Mouse (Mus musculus): ENCODE measurements around the gene Ehbp1. TPM values are rescaled to one million over a fixed set of nuclear protein-coding genes. Genes with fewer than 3 reads are reported as not detected.

Gene Ehbp1
- polyA plus RNA-seq, 1 experiment, result not detected

DNA sequence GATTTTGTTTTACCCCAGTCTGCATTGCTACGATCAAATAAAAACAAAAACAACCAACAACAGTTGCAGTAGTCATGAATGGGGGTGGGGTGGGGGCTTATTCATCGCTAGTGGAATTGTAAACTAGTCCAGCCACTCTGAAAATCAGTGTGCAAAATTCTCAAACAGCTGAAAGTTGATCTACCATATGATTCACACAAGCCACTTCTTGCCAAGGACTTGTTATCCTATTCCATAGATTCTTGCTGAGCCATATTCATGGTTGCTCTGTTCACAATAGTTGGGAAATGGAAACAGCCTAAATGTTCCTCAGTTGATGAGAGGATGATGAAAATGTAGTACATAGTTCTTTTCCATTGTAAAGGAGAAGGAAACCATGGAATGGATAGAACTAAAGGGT is 24.4 kb upstream of the Ehbp1 start:
- WGBS, result 84% methylated on average over 2 of the region's 2 CpGs
- no peak for TF ChIP-seq POLR2A (IDR thresholded peaks at IDR 0.05; ENCODE audit: insufficient read depth, low read depth, low read length)
- Histone ChIP-seq H3K27ac (ENCODE audit: insufficient read depth, low read depth, low read length) (no peak overlapping the region), H3K4me1 (ENCODE audit: control insufficient read depth, insufficient read depth, low read length) (no peaks in the 10 kb centered on the region), H3K4me3 (ENCODE audit: insufficient read depth, low read depth, low read length) (no peak overlapping the region)

DNA sequence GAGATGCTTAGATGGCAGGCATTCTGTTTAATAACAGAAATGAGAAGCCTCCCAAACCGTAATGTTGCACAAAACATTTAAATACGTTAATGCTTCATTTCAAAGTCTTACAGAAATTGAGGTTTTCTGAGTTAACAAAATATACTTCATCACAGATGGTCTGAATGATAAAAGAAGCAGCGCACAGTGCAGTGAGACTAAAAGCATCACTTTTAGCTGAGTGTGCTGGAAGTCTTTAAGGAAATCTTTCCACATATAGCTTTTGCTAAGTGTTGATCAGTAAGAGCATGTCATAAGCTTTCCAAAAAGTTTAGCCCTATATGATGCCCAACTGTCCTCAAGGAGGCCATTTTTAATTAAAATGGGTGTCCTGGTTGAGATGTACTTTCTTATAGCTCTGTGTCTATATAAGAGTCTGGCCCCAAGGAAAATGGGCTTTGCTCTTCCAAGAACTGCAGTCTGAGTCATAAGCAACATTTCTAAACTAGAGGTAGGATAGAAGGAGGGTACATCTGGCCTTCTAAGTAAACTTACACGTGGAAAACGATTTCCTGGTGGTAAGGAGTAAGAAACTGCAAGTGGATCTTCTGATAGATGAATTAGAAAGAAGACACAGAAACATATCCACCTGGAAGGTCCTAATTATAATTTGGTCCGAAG is 12.0 kb upstream of the Ehbp1 start:
- WGBS, result 86% methylated on average over 6 of the region's 6 CpGs
- no peak for TF ChIP-seq POLR2A (IDR thresholded peaks at IDR 0.05; ENCODE audit: insufficient read depth, low read depth, low read length)
- no peak for TF ChIP-seq CTCF (IDR thresholded peaks at IDR 0.05; ENCODE audit: insufficient read depth, low read depth, low read length)
- H3K27ac ChIP-seq (ENCODE audit: insufficient read depth, low read depth, low read length), result no peak overlapping the region

DNA sequence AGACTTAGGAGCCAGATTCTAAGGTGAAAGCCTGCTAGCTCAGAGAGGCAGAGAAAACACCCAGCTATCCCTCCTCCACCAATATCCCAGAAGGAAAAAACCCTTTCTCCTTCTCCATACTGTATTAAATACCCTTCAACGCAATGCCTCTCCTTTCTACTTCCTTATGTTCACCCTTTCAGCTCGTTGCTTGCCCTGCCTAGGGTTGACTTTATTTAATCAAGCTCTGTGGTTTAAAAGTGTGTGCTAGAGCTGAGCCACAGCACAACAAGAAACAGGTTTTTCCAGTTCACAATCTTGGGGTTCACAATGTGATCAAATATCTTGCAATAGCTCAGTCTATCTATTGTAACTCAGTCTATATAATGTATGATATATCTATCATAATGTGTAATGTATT is 7.9 kb upstream of the Ehbp1 start:
- Histone ChIP-seq H3K27ac (ENCODE audit: insufficient read depth, low read depth, low read length) (no peak overlapping the region), H3K4me3 (ENCODE audit: insufficient read depth, low read depth, low read length) (no peak overlapping the region), H3K4me1 (ENCODE audit: control insufficient read depth, insufficient read depth, low read length) (peaks cover 6% of the 10 kb centered on the region)
- TF ChIP-seq POLR2A (IDR thresholded peaks at IDR 0.05; ENCODE audit: insufficient read depth, low read depth, low read length), result no peak
- no peak for TF ChIP-seq CTCF (IDR thresholded peaks at IDR 0.05; ENCODE audit: insufficient read depth, low read depth, low read length)
- WGBS, result 72% methylated on average over 2 of the region's 2 CpGs

More for the DNA sequence above, 12.0 kb upstream of the Ehbp1 start:
- H3K4me3 ChIP-seq (ENCODE audit: insufficient read depth, low read depth, low read length), result no peak overlapping the region
- no peaks in the 10 kb centered on the region for H3K4me1 ChIP-seq (ENCODE audit: control insufficient read depth, insufficient read depth, low read length)

DNA sequence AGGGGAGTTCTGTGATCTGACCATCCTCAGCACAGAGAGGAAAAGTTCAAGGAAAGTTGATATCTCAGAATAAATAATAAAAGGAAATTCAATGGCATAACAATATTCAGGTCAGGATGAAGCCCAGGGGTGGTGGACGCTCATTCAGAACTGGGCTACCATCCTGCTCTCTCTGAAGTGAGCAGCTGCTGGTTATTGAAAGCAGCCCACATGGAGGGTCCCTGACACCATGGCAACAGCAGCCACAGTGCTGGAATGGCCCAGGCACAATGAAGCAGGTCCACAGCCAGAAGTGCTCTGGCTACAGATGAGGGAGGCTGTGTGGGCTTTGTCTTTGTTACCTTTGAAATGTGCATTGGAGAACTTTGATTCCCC is 6.4 kb upstream of the Ehbp1 start:
- H3K4me3 ChIP-seq (ENCODE audit: insufficient read depth, low read depth, low read length), result no peak overlapping the region
- 57% methylated on average over 1 of the region's 1 CpGs for WGBS
- H3K4me1 ChIP-seq (ENCODE audit: control insufficient read depth, insufficient read depth, low read length), result peaks cover 6% of the 10 kb centered on the region
- 0 out of 2 replicates have a peak overlapping the region, but pooled peaks have one; percentile 48 for H3K27ac ChIP-seq (ENCODE audit: insufficient read depth, low read depth, low read length)
- no peak for TF ChIP-seq CTCF (IDR thresholded peaks at IDR 0.05; ENCODE audit: insufficient read depth, low read depth, low read length)
- TF ChIP-seq POLR2A (IDR thresholded peaks at IDR 0.05; ENCODE audit: insufficient read depth, low read depth, low read length), result no peak

DNA sequence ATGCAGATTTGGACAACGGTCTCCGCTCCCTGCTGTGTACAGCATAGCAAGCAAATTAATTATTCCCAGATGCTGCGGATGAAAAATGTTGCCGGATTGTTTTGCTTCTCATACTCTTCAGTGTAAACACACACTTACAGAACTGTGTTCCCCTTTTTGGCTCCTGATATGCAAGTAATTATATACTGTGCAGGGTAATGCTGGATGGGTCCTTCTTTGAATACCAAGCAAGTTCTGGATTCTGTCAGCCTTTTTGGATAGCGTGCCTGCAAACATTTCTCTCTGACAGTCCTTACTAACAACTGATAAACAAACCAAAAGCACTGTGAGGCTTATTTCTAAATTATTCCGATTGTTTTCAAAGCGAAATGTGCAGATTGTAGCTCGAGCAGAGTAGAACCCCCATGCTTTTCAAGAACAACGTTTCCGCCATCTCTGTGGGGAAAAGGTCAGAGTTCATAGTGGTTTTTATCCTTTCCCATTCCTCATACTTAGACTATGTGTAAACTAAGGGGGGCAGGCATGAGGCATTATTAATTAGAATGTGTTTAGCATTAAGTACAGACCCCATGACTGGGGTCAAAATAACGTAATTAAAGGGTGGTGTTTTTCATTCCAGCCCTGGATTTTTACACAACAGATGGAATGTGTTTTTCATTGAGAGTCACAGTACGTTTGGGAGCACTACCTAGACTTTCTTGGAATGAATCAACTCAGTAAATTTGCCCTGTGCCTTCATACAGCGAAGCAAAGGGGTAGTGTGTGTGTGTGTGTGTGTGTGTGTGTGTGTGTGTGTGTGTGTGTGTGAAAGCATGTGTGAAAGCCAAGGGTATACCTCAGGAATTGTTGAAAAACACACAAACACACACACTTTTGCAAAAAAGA is 5.8 kb upstream of the Ehbp1 start:
- TF ChIP-seq CTCF (IDR thresholded peaks at IDR 0.05; ENCODE audit: insufficient read depth, low read depth, low read length), result no peak
- WGBS, result 19% methylated on average over 13 of the region's 13 CpGs
- 0 out of 2 replicates have a peak overlapping the region, but pooled peaks have one; percentile 48 for H3K27ac ChIP-seq (ENCODE audit: insufficient read depth, low read depth, low read length)

DNA sequence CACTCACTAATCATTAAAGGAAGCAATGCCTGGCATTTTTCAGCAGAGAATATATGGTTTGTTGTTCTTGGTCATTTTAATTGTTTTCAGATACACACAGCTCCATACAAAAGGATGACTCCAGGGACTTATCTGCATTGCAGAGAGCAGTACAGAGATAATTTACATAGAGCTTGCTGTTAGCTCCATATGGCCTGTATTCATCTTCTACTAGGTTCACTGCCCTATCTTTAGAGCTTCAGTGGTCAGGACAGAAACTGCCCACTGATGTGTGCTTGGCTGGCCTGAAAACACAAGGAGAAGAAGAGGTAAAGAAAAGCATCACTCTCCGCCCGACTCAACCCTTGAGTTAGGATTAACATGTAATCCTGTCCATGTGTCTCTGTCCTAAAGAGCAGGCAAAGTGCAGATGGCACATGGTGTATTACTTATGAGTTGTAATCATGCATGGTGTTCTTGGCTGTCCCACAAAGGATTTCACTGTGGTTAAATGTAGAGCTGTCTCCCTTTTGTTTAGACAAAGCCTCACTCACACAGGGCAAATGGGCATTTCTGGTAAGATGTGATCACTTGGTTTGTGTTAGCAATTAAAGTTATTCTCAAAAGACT is 14.7 kb downstream of the Ehbp1 start:
- H3K4me1 ChIP-seq (ENCODE audit: control insufficient read depth, insufficient read depth, low read length), result no peaks in the 10 kb centered on the region
- no peak for TF ChIP-seq CTCF (IDR thresholded peaks at IDR 0.05; ENCODE audit: insufficient read depth, low read depth, low read length)
- no peak for TF ChIP-seq POLR2A (IDR thresholded peaks at IDR 0.05; ENCODE audit: insufficient read depth, low read depth, low read length)
- no peak overlapping the region for H3K4me3 ChIP-seq (ENCODE audit: insufficient read depth, low read depth, low read length)
- no peak overlapping the region for H3K27ac ChIP-seq (ENCODE audit: insufficient read depth, low read depth, low read length)
- WGBS, result 69% methylated on average over 2 of the region's 2 CpGs

More for the DNA sequence above, 5.8 kb upstream of the Ehbp1 start:
- Histone ChIP-seq H3K4me1 (ENCODE audit: control insufficient read depth, insufficient read depth, low read length) (peaks cover 6% of the 10 kb centered on the region), H3K4me3 (ENCODE audit: insufficient read depth, low read depth, low read length) (no peak overlapping the region)

DNA sequence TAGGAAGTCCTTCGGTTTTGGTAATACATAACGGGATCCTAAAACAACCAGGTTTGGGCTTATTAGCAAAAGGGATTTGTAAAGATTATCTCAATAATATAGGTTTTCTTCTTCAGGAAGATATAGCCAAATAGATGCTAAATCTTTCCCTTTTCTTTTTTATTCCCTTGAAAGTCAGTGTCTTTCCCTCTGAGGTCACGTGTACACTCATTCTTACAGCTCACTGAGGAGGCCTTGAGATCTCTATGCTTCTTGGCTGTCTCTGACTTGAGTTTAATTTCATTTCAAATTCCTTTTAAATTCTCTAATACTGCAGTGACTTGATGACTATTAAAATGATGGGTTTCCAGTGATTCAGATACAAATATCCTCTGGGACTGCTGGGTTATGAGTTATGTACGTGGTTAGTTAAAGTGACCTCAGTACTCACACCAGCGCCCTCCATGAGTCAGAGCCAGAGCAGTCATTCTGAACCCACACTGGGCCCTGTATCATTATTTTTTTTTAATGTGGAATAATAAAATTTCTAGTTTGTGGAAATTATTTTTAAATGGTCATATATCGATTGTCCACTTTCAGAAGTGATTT is 24.2 kb downstream of the Ehbp1 start:
- no peak overlapping the region for H3K27ac ChIP-seq (ENCODE audit: insufficient read depth, low read depth, low read length)
- WGBS, result 95% methylated on average over 6 of the region's 6 CpGs
- H3K4me3 ChIP-seq (ENCODE audit: insufficient read depth, low read depth, low read length), result no peak overlapping the region
- TF ChIP-seq CTCF (IDR thresholded peaks at IDR 0.05; ENCODE audit: insufficient read depth, low read depth, low read length) (no peak), POLR2A (IDR thresholded peaks at IDR 0.05; ENCODE audit: insufficient read depth, low read depth, low read length) (no peak)
- H3K4me1 ChIP-seq (ENCODE audit: control insufficient read depth, insufficient read depth, low read length), result no peaks in the 10 kb centered on the region

DNA sequence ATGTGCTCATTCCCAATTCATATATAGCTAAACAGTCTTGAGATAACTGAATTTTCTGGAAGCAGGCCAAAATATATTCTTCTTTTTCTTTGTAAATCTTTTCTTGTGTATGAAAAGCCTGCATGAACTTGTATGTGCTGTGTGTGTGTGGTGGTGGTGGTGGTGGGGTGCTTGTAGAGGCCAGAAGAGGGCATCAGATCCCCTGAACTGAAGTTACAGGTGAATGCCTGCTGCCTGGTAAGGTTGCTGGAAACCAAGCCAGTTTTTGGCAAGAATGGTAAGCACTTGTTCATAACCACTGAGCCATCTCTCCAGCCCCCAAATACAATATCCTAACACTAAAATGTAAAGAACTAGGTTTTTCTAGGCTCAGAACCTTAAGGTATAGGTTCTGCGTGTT is 26.3 kb downstream of the Ehbp1 start:
- TF ChIP-seq POLR2A (IDR thresholded peaks at IDR 0.05; ENCODE audit: insufficient read depth, low read depth, low read length), result no peak
- no peak for TF ChIP-seq CTCF (IDR thresholded peaks at IDR 0.05; ENCODE audit: insufficient read depth, low read depth, low read length)
- no peak overlapping the region for H3K27ac ChIP-seq (ENCODE audit: insufficient read depth, low read depth, low read length)
- no peak overlapping the region for H3K4me3 ChIP-seq (ENCODE audit: insufficient read depth, low read depth, low read length)
- no peaks in the 10 kb centered on the region for H3K4me1 ChIP-seq (ENCODE audit: control insufficient read depth, insufficient read depth, low read length)
- WGBS, result 98% methylated on average over 1 of the region's 1 CpGs

DNA sequence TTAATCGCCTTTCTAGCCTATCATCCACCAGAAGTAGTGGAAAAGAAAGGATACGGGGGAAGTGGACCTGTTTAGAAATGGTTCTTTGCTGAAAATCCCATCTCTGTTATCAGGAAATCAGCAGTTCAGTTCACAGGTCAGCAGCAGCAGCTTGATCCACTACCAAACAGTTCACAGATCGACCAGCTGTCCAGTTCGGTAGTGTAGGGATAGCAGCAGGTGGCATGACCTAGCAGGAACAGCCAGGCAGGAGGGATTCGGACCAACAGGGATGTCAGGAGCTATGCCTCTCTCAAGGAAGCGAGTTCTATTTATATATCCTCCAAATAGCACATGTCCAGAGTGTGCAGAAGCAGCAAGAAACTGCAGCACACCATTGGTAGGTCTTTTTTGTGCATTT is 40.9 kb downstream of the Ehbp1 start:
- H3K4me3 ChIP-seq (ENCODE audit: insufficient read depth, low read depth, low read length), result no peak overlapping the region
- H3K4me1 ChIP-seq (ENCODE audit: control insufficient read depth, insufficient read depth, low read length), result no peaks in the 10 kb centered on the region
- 74% methylated on average over 6 of the region's 6 CpGs for WGBS
- H3K27ac ChIP-seq (ENCODE audit: insufficient read depth, low read depth, low read length), result no peak overlapping the region
- TF ChIP-seq CTCF (IDR thresholded peaks at IDR 0.05; ENCODE audit: insufficient read depth, low read depth, low read length) (no peak), POLR2A (IDR thresholded peaks at IDR 0.05; ENCODE audit: insufficient read depth, low read depth, low read length) (no peak)

All from olfactory bulb, adult 2 months (tissue).